In genomic region chr10:125388481-125388875, GRCm38 (mm10) we compare ENCODE assay signal across 7 mouse cellular contexts. TPM values are rescaled to one million over a fixed set of nuclear protein-coding genes. Genes with fewer than 3 reads are reported as not detected.
A peak's percentile ranks its signal among the peaks of the same experiment; 100 is the strongest.
DNase-seq lines count a peak whose midpoint lies in the region; ATAC-seq and TF ChIP-seq lines count a peak whose summit lies in the region.

No protein-coding gene starts in this region.

- 8% methylated on average over 7 of the region's 7 CpGs for WGBS in forebrain, embryonic 10.5 days
- 16% methylated on average over 7 of the region's 7 CpGs for WGBS in hindbrain, embryonic 16.5 days
- WGBS in limb, embryonic 15.5 days = 20% methylated on average over 7 of the region's 7 CpGs

- no peak overlapping the region for H3K9ac ChIP-seq in ES-Bruce4 (ENCODE audit: low read depth, poor library complexity, severe bottlenecking)
- peak overlapping the region; percentile 88 for H3K9ac ChIP-seq in hindbrain, embryonic 16.5 days (ENCODE audit: low read depth, low read length)
- H3K9ac ChIP-seq in limb, embryonic 15.5 days = peak overlapping the region; percentile 62; the same call in 1 of the 2 replicates

- no peaks in the 10 kb centered on the region for H3K36me3 ChIP-seq in ES-Bruce4 (ENCODE audit: control insufficient read depth, insufficient read depth, low read length, poor library complexity, severe bottlenecking)
- H3K36me3 ChIP-seq in forebrain, embryonic 10.5 days (replicated peaks) = no peaks in the 10 kb centered on the region
- H3K36me3 ChIP-seq in hindbrain, embryonic 16.5 days (ENCODE audit: control insufficient read depth, insufficient read depth, low read length) = no peaks in the 10 kb centered on the region
- H3K36me3 ChIP-seq in limb, embryonic 15.5 days = no peaks in the 10 kb centered on the region

- no peak for TF ChIP-seq CTCF in ES-Bruce4 (IDR thresholded peaks at IDR 0.05; ENCODE audit: low read depth, low read length)

- DNase-seq in WW6 (ENCODE audit: low read depth, low spot score) = peak; percentile 33
- peak; percentile 17 for DNase-seq in forebrain, embryonic 10.5 days (ENCODE audit: extremely low spot score, low spot score)
- no peak for DNase-seq in gastrocnemius, adult 8-10 months (ENCODE audit: low spot score in 2 of 2)

- peak overlapping the region; percentile 83 for H3K4me2 ChIP-seq in hindbrain, embryonic 16.5 days (ENCODE audit: low read length)
- H3K4me2 ChIP-seq in limb, embryonic 15.5 days = peak overlapping the region; percentile 87

- no peaks in the 10 kb centered on the region for H3K4me1 ChIP-seq in ES-Bruce4 (ENCODE audit: control insufficient read depth, insufficient read depth, low read length)
- peaks cover 21% of the 10 kb centered on the region for H3K4me1 ChIP-seq in forebrain, embryonic 10.5 days
- peaks cover 4% of the 10 kb centered on the region; the same call in 1 of the 2 replicates for H3K4me1 ChIP-seq in hindbrain, embryonic 16.5 days (ENCODE audit: control insufficient read depth, insufficient read depth, low read depth, low read length)
- peaks cover 9% of the 10 kb centered on the region for H3K4me1 ChIP-seq in limb, embryonic 15.5 days

- H3K4me3 ChIP-seq in ES-Bruce4 (ENCODE audit: low read depth, low read length) = peak overlapping the region; percentile 59
- H3K4me3 ChIP-seq in forebrain, embryonic 10.5 days = peak overlapping the region; percentile 64
- peak overlapping the region; percentile 61 for H3K4me3 ChIP-seq in hindbrain, embryonic 16.5 days (ENCODE audit: low read length)
- H3K4me3 ChIP-seq in limb, embryonic 15.5 days = peak overlapping the region; percentile 73

- no peak for TF ChIP-seq POLR2A in ES-Bruce4 (IDR thresholded peaks at IDR 0.05; ENCODE audit: insufficient read depth, low read length)

- H3K27ac ChIP-seq in ES-Bruce4 (ENCODE audit: insufficient read depth, low read length) = no peak overlapping the region
- H3K27ac ChIP-seq in forebrain, embryonic 10.5 days = peak overlapping the region; percentile 91
- H3K27ac ChIP-seq in hindbrain, embryonic 16.5 days (ENCODE audit: low read depth, low read length) = peak overlapping the region; percentile 88
- H3K27ac ChIP-seq in limb, embryonic 15.5 days = no peak overlapping the region; the same call in 1 of the 2 replicates

- TF ChIP-seq EP300 in ES-Bruce4 (IDR thresholded peaks at IDR 0.05; ENCODE audit: insufficient read depth, low read depth, low read length) = no peak

- ATAC-seq in hindbrain, embryonic 16.5 days = peak; percentile 29
- 0 out of 2 replicates have a peak, but pooled peaks have one; percentile 9 for ATAC-seq in limb, embryonic 15.5 days (ENCODE audit: insufficient number of reproducible peaks, low FRiP score, low TSS enrichment, low read depth)
- peak; percentile 42 for ATAC-seq in monocyte, adult 5-6 weeks (replicated peaks; ENCODE audit: insufficient number of reproducible peaks, low FRiP score, low TSS enrichment, poor library complexity, severe bottlenecking)

- peaks cover 2% of the 10 kb centered on the region for H3K27me3 ChIP-seq in ES-Bruce4 (ENCODE audit: control insufficient read depth, insufficient read depth, low read length, poor library complexity, severe bottlenecking)
- H3K27me3 ChIP-seq in forebrain, embryonic 10.5 days (ENCODE audit: poor library complexity, severe bottlenecking) = peaks cover 15% of the 10 kb centered on the region
- H3K27me3 ChIP-seq in hindbrain, embryonic 16.5 days (replicated peaks; ENCODE audit: control insufficient read depth, insufficient read depth, low read length) = no peaks in the 10 kb centered on the region
- no peaks in the 10 kb centered on the region for H3K27me3 ChIP-seq in limb, embryonic 15.5 days

- H3K9me3 ChIP-seq in ES-Bruce4 (replicated peaks; ENCODE audit: control insufficient read depth, insufficient read depth, low read length, poor library complexity, severe bottlenecking) = no peaks in the 10 kb centered on the region
- no peaks in the 10 kb centered on the region for H3K9me3 ChIP-seq in forebrain, embryonic 10.5 days
- no peaks in the 10 kb centered on the region for H3K9me3 ChIP-seq in hindbrain, embryonic 16.5 days (ENCODE audit: control insufficient read depth, low read length)
- H3K9me3 ChIP-seq in limb, embryonic 15.5 days = no peaks in the 10 kb centered on the region

RNA-seq across cellular contexts. Expression of gene Slc16a7, which starts 0.8 kb away (rescaled TPM):
- 0.21 and 0.44 TPM in 2 replicates for polyA plus RNA-seq in ES-Bruce4 (2011; ENCODE audit: insufficient read depth, insufficient read length, low read depth, missing spikeins)
- polyA plus RNA-seq in forebrain, embryonic 10.5 days (2016; fragmentation: Nextera tagmentation; extraction: Ambion mirVana) = 2.4 and 2.6 TPM in 2 replicates
- 9.8 and 11.6 TPM in 2 replicates for polyA plus RNA-seq in hindbrain, embryonic 16.5 days (2015; fragmentation: Nextera tagmentation; extraction: Ambion mirVana)
- 3.4 and 3.7 TPM in 2 replicates for polyA plus RNA-seq in limb, embryonic 15.5 days (2015; fragmentation: Nextera tagmentation; extraction: Ambion mirVana)
- 13.7 to 31.0 TPM (median 27.2 TPM) in 3 replicates for total RNA-seq in monocyte, adult 5-6 weeks (2017)
- total RNA-seq in gastrocnemius, adult 8-10 months (2022) = 1 to 10 TPM; 1.0 to 3.2 (median 1.7) TPM

Comparison
In these comparisons a context has a peak if more than half of its experiments do, and no peak if none do; other contexts are left out.
1. H3K27ac ChIP-seq: peak in forebrain, embryonic 10.5 days (single experiment) and hindbrain, embryonic 16.5 days (single experiment); none in ES-Bruce4 (single experiment) and limb, embryonic 15.5 days (single experiment).
2. DNase-seq: peak in WW6 (single experiment) and forebrain, embryonic 10.5 days (single experiment); none in gastrocnemius, adult 8-10 months (0 of 2).
3. Peak in every context shown above with its lines, with median percentiles within 50 percentile points of each other: H3K4me3 ChIP-seq and ATAC-seq.